Mouse (Mus musculus) kidney, adult 2 months (tissue): ENCODE measurements around the gene Pacsin2. TPM values are rescaled to one million over a fixed set of nuclear protein-coding genes. Genes with fewer than 3 reads are reported as not detected.

Experiments used
- DNase-seq: peaks from one replicate; pipeline ENCODE4 v3.0.0; 2021
- H3K27ac ChIP-seq: fragments of 200-500 bp; 2 replicates; pipeline ENCODE4 v1.5.1; 2012; ENCODE audit warnings: low read depth, low read length, control low read depth, inconsistent platforms; ENCODE audit not compliant: insufficient read depth
- H3K27me3 ChIP-seq: fragments of 200-500 bp; replicated peaks from 2 replicates; pipeline ENCODE4 v1.6.1; 2012; ENCODE audit warnings: mild to moderate bottlenecking, moderate library complexity, low read length, inconsistent platforms; ENCODE audit not compliant: control insufficient read depth, insufficient read depth
- H3K36me3 ChIP-seq: fragments of 200-500 bp; 2 replicates; pipeline ENCODE4 v1.6.1; 2012; ENCODE audit warnings: mild to moderate bottlenecking, moderate library complexity, low read length, inconsistent platforms; ENCODE audit not compliant: control insufficient read depth, insufficient read depth
- H3K4me1 ChIP-seq: fragments of 200-500 bp; 2 replicates; pipeline ENCODE4 v1.6.1; 2011; ENCODE audit warnings: low read length; ENCODE audit not compliant: control insufficient read depth, insufficient read depth
- H3K4me3 ChIP-seq: fragments of 200-500 bp; 2 replicates; pipeline ENCODE4 v1.5.1; 2011; ENCODE audit warnings: mild to moderate bottlenecking, low read depth, low read length, control low read depth; ENCODE audit not compliant: insufficient read depth
- CTCF ChIP-seq: fragments of 200-500 bp; conservative IDR thresholded peaks from 2 replicates; pipeline ENCODE4 v1.5.1; 2011; ENCODE audit warnings: low read depth, mild to moderate bottlenecking, control low read depth, low read length, moderate library complexity, mixed read lengths; ENCODE audit not compliant: insufficient read depth, insufficient read length
- POLR2A ChIP-seq: fragments of 200-500 bp; IDR thresholded peaks from one replicate; pipeline ENCODE4 v1.6.1; 2011; ENCODE audit warnings: low read depth, low read length, control low read depth
- WGBS: fragments of 180-500 bp; shearing (Covaris S2); methylation state at CpG from one replicate; pipeline ENCODE4 v1.1.7; 2018; 5-methylcytosine and 5-hydroxymethylcytosine counted together
- polyA plus RNA-seq: library from polyadenylated mRNA; depleted of rRNA; stranded (reverse); fragments of >200 nt; gene quantifications from 2 replicates; pipeline ENCODE4 v1.2.3, GENCODE M21; 2012

Pacsin2 gene
- polyA plus RNA-seq, 1 experiment: 126 TPM

DNA sequence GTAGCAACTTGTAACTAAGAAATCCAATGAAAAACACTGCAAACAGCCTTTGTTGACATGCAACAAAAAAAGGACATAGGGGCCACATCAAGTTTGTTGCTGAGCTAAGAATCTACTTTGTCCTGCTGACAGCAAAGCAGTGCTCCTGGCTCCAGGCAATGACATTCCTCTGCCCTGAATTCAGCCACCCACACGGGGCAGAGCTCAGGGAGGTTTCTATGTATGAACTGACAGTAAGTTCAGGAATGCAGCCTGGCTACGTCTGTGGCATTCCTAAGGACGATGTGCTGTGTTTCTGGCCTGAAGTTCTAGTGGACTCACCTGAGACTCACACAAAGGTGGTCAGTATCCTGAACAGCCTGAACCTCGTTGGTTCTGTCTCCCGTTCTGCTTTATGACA is 23.7 kb downstream of the Pacsin2 start:
- WGBS: 28% methylated on average over 5 of the region's 5 CpGs
- H3K27ac ChIP-seq: peak overlapping the region; percentile 36

DNA sequence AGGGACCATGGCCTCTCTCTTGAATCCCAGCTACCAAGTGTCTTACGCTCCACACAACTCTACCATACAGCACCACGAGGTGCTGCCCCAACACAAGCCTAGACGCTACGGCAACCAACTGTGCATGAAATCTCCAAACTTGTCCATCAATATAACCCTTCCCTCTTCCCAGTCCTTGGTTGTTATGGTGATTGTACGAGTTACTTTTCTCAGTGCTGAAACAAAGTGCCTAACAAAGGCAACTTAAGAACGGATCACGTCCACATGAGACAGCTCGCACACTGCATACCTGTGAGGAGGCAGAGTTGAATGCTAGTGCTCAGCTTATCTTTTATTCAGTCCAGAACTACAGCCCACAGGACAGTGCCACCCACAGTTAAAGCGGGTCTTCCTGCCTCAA is 27.9 kb downstream of the Pacsin2 start:
- Histone ChIP-seq H3K27ac (no peak overlapping the region), H3K4me1 (peaks cover 43% of the 10 kb centered on the region), H3K36me3 (no peaks in the 10 kb centered on the region), H3K4me3 (no peak overlapping the region), H3K27me3 (no peaks in the 10 kb centered on the region)
- no peak for TF ChIP-seq CTCF
- no peak for TF ChIP-seq POLR2A
- 84% methylated on average over 9 of the region's 9 CpGs for WGBS
- DNase-seq: no peak

More for the DNA sequence above, 23.7 kb downstream of the Pacsin2 start:
- Histone ChIP-seq H3K4me3 (no peak overlapping the region), H3K4me1 (peaks cover 44% of the 10 kb centered on the region), H3K27me3 (no peaks in the 10 kb centered on the region), H3K36me3 (no peaks in the 10 kb centered on the region)
- DNase-seq: no peak
- TF ChIP-seq POLR2A (no peak), CTCF (no peak)

DNA sequence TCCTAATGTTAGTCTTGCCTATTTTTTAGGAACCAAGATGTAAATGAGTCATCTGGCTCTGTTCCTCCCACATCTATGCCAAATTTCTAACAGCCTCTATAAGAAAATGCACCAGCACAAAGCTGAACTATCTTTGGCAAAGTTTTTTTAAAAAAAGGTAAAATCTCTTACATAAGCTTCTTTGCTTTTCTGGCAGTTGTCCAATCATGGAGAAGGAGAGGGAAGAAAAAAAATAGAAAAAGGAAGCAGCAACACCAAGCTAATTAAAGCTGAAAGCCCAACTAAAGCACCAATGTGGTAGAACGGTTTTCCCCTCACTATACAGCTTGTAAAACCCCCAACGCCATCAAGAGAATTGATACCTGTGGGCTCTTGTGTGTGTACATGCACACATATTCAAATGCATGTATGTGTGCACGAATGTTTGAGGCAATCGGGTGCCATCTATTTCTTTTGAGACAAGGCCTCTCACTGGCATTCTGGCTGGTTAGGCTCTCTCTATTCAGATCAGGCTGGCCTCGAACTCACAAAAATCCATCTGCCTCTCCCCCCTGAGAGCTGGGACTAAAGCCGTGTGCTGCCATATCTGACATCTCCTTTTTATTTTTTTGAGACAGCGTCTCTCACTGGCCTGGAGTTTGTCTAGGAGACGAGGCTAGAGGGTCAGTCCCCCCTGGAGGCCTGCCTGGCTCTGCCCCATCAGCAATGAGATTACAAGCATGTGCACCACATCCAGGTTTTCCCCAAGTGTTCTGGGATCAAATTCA is 28.9 kb downstream of the Pacsin2 start:
- 64% methylated on average over 8 of the region's 8 CpGs for WGBS
- no peak overlapping the region for H3K27ac ChIP-seq
- TF ChIP-seq CTCF (no peak), POLR2A (no peak)
- peak; percentile 54 for DNase-seq
- no peaks in the 10 kb centered on the region for H3K27me3 ChIP-seq
- H3K4me1 ChIP-seq: peaks cover 39% of the 10 kb centered on the region
- H3K36me3 ChIP-seq: no peaks in the 10 kb centered on the region
- H3K4me3 ChIP-seq: no peak overlapping the region

DNA sequence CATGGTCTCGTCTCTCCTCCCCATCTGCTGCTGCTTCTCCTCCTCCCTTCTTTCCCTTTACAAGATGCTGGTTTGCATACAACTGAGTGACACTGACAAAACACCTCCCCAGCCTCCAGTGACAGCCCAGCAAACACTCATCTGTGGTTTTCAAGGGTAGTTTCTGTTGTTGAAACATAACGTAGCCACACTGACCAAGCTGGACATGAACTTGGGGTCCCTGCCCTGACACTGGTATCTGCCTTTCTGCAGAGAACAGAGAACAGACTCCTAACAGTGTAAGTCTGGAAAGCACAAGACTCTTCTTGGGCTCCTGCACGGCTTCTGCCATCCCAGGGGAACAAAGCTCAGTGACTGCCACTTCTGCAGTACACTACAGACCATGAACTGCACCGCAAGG is 29.7 kb downstream of the Pacsin2 start:
- no peak for DNase-seq
- WGBS: 44% methylated on average over 4 of the region's 4 CpGs
- H3K4me1 ChIP-seq: peaks cover 42% of the 10 kb centered on the region
- peak overlapping the region; percentile 51 for H3K27ac ChIP-seq
- H3K36me3 ChIP-seq: no peaks in the 10 kb centered on the region
- no peak for TF ChIP-seq POLR2A
- TF ChIP-seq CTCF: no peak
- H3K4me3 ChIP-seq: no peak overlapping the region
- H3K27me3 ChIP-seq: no peaks in the 10 kb centered on the region

DNA sequence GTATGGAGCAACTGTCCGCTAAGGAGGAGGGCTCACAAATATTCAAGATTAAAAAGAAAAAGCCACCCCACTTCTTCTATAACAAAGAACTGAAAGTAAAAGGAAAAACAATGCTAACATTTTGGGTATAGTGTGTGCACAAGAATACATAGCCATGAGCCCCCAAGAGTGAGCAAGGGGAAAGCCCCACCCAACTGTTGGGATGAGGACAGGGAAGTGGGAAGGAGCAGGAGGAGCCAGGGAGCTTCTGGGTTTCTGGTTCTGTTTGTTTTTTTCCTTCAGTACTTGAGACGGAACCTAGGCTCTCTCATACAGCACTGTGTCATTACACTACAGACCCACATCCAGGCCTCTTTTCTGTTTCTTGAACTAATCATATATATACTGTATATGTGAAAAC is 31.1 kb downstream of the Pacsin2 start:
- H3K4me1 ChIP-seq: peaks cover 46% of the 10 kb centered on the region
- no peaks in the 10 kb centered on the region for H3K27me3 ChIP-seq
- TF ChIP-seq POLR2A: no peak
- TF ChIP-seq CTCF: no peak
- H3K27ac ChIP-seq: peak overlapping the region; percentile 99
- H3K4me3 ChIP-seq: peak overlapping the region; percentile 57; the same call in 1 of the 2 replicates
- DNase-seq: no peak
- no peaks in the 10 kb centered on the region for H3K36me3 ChIP-seq
- 36% methylated on average over 2 of the region's 2 CpGs for WGBS

DNA sequence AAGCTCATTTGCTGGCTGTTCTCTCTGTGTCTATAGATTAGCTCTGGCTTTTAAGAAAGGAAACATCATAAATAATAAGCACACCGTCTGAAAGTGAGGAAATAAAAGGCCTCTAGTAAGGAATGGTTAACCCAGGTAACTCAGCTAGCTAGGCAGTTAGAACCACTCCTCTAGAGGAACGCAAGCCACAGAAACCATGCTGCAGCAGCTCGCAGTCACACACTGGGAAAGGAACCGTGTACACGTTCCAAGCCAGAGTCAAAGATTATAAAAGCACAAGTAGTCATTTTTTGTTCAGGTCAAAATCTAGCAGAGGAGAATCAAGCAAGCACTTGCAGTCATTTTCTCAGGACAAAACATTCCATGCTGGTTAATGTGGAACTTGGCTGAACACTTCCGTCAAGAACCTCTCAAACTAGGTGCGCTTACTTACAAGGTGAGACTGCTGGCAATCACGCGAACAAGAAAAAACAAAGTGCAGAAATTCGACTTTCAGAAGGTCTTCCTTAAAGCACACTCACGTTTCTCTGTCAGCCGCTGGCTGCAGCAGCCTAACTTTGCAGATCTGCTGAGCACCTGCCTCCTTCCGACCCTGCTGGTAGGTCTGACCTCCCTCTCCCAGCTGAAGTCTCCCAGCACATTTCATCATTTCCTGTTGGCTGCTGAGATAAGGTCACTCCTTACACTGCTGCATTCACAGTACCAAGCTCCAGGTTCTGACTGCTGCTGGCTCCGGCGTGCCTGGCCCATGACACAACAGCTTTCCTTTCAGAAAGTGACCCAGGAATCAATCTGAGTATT is 32.0 kb downstream of the Pacsin2 start:
- Histone ChIP-seq H3K4me1 (peaks cover 49% of the 10 kb centered on the region), H3K27ac (peak overlapping the region; percentile 99), H3K36me3 (no peaks in the 10 kb centered on the region), H3K4me3 (peak overlapping the region; percentile 57), H3K27me3 (no peaks in the 10 kb centered on the region)
- DNase-seq: peak; percentile 91
- TF ChIP-seq POLR2A: peak; percentile 77
- TF ChIP-seq CTCF: peak; percentile 21; the same call in 1 of the 2 replicates
- WGBS: 13% methylated on average over 15 of the region's 15 CpGs

DNA sequence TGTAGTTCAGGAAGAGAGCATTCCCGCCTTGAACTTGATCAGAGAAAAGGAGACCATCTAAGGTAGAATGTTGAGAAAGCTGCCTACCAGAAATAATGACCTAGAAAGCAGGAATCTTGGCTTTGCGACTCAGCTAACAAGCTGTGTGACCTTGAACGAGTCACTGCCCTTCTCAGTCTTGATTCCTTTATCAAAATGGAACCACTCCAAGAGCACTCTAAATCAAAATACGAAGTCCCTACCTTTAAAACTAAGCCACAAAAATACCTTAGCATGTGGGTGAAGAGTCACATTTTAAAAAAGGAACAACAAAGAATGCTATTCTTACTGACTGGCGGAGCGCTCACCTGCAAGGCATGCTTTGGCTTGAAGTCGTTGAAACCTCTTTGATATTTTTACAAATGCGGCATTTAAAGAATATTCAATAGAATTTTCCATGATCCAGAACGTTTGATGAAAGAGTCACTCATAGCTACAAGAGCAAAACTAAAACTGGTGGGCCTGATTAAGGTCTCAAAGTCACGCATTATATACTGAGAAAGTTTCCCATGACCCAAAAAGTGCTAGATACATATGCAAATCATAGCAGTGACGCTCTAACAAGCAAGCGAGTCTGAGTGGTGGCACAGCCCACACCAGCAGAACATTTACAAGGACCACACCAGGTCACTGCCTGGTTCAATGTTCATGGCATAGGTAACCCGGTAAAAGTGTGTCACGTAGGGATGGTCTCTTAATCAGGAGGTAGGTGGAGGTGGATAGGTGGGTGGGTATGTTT is 33.2 kb downstream of the Pacsin2 start:
- 48% methylated on average over 14 of the region's 14 CpGs for WGBS
- Histone ChIP-seq H3K27ac (peak overlapping the region; percentile 99), H3K36me3 (no peaks in the 10 kb centered on the region), H3K4me3 (peak overlapping the region; percentile 15; the same call in 1 of the 2 replicates), H3K4me1 (peaks cover 55% of the 10 kb centered on the region), H3K27me3 (no peaks in the 10 kb centered on the region)
- DNase-seq: peak; percentile 52
- TF ChIP-seq POLR2A: no peak
- no peak for TF ChIP-seq CTCF
